Mouse (Mus musculus) layer of hippocampus, adult 2 months (tissue): ENCODE measurements around the gene Aimp2. TPM values are rescaled to one million over a fixed set of nuclear protein-coding genes. Genes with fewer than 3 reads are reported as not detected.

Experiments
- DNase-seq, 2 experiments: peaks; one replicate each; pipeline ENCODE4 v3.0.0; 2022; ENCODE audit warnings: low spot score in 2 of 2
- H3K27ac ChIP-seq: fragments of 200-600 bp; 2 replicates; pipeline ENCODE4 v1.8.1; 2022
- H3K4me3 ChIP-seq: fragments of 200-600 bp; 2 replicates; pipeline ENCODE4 v1.8.1; 2022; ENCODE audit warnings: mild to moderate bottlenecking
- CTCF ChIP-seq: fragments of 200-600 bp; conservative IDR thresholded peaks from 2 replicates; pipeline ENCODE4 v1.8.1; 2022; ENCODE audit warnings: antibody characterized with exemption, mild to moderate bottlenecking, moderate library complexity
- long read RNA-seq, 2 experiments: library from polyadenylated mRNA; stranded (forward); transcript quantifications; one replicate each; pipeline ENCODE4 v2.0.0; 2021; ENCODE audit warnings: borderline mapping rate in 2 of 2
- total RNA-seq, 2 experiments: library from RNA; stranded (reverse); gene quantifications; 2 replicates each; pipeline ENCODE4 v1.2.3; 2021

The Aimp2 gene
- 10 to 100 TPM; 28.8 to 30.0 TPM for total RNA-seq
- long read RNA-seq, experiment 1, transcript Aimp2-201 (4 exons, 1,185 nt), result major isoform, 12 of 22 reads
- long read RNA-seq, experiment 1, transcript Aimp2-202 (4 exons, 1,073 nt), result minor isoform, 6 of 22 reads
- long read RNA-seq, experiment 1, partial matches to known transcripts, result 2 of 22 reads
- long read RNA-seq, experiment 1, other reads (novel, unspliced or antisense), result 2 of 22 reads
- long read RNA-seq, experiment 2, transcript Aimp2-201 (4 exons, 1,185 nt), result minor isoform, 10 of 23 reads
- long read RNA-seq, experiment 2, transcript Aimp2-202 (4 exons, 1,073 nt), result major isoform, 11 of 23 reads
- long read RNA-seq, experiment 2, partial matches to known transcripts, result 1 of 23 reads
- long read RNA-seq, experiment 2, other reads (novel, unspliced or antisense), result 1 of 23 reads

GRCm38 (mm10) chr5:143909417-143910400, at the start of gene Aimp2, which contains the start of gene Pms2:
TSS of gene Aimp2 (minus strand) at chr5:143909847.
TSS of gene Pms2 (plus strand) at chr5:143909964.
- TF ChIP-seq CTCF, result 0 out of 2 replicates have a peak, but pooled peaks have one; percentile 2
- DNase-seq, result peak; percentile 94 to 99
- H3K27ac ChIP-seq, result peak within 1 kb of the TSS; percentile 85
- peak within 1 kb of the TSS; percentile 84 for H3K4me3 ChIP-seq

- no peak for TF ChIP-seq CTCF
- H3K4me3 ChIP-seq, result no peak overlapping the region
- DNase-seq, result no peak
- no peak overlapping the region for H3K27ac ChIP-seq
Measured at GRCm38 (mm10) chr5:143957101-143957500, 47.5 kb upstream of the Aimp2 start.

- Histone ChIP-seq H3K27ac (no peak overlapping the region), H3K4me3 (no peak overlapping the region)
- no peak for TF ChIP-seq CTCF
- DNase-seq, result no peak
Measured at GRCm38 (mm10) chr5:143950016-143950415, 40.4 kb upstream of the Aimp2 start.

- no peak for DNase-seq
- Histone ChIP-seq H3K27ac (no peak overlapping the region), H3K4me3 (no peak overlapping the region)
- TF ChIP-seq CTCF, result no peak
Measured at GRCm38 (mm10) chr5:143948361-143948760, 38.7 kb upstream of the Aimp2 start.

- H3K4me3 ChIP-seq, result no peak overlapping the region; the same call in 1 of the 2 replicates
- TF ChIP-seq CTCF, result no peak
- DNase-seq, result peak; percentile 83 to 93
- peak overlapping the region; percentile 92 for H3K27ac ChIP-seq
Measured at GRCm38 (mm10) chr5:143943231-143944125, 33.8 kb upstream of the Aimp2 start.

GRCm38 (mm10) chr5:143941588-143941987, 31.9 kb upstream of the Aimp2 start:
- H3K4me3 ChIP-seq, result no peak overlapping the region
- DNase-seq, result no peak
- TF ChIP-seq CTCF, result no peak
- no peak overlapping the region for H3K27ac ChIP-seq

GRCm38 (mm10) chr5:143936156-143936555, 26.5 kb upstream of the Aimp2 start:
- no peak for TF ChIP-seq CTCF
- no peak for DNase-seq
- H3K27ac ChIP-seq, result no peak overlapping the region
- no peak overlapping the region for H3K4me3 ChIP-seq

- DNase-seq, result no peak
- H3K27ac ChIP-seq, result no peak overlapping the region
- no peak overlapping the region for H3K4me3 ChIP-seq
- TF ChIP-seq CTCF, result peak; percentile 62
Measured at GRCm38 (mm10) chr5:143933875-143934274, 24.2 kb upstream of the Aimp2 start.

GRCm38 (mm10) chr5:143933414-143933813, 23.8 kb upstream of the Aimp2 start:
- no peak for DNase-seq
- no peak for TF ChIP-seq CTCF
- peak overlapping the region; percentile 6; the same call in 1 of the 2 replicates for H3K27ac ChIP-seq
- peak overlapping the region; percentile 47 for H3K4me3 ChIP-seq

- TF ChIP-seq CTCF, result no peak
- Histone ChIP-seq H3K4me3 (peak within 1 kb of the TSS; percentile 47), H3K27ac (peak within 1 kb of the TSS; percentile 6; the same call in 1 of the 2 replicates)
- no peak for DNase-seq
Measured at GRCm38 (mm10) chr5:143932831-143933230, 23.2 kb upstream of the Aimp2 start, which contains the start of gene Rsph10b. TSS of gene Rsph10b (plus strand) at chr5:143933035.

GRCm38 (mm10) chr5:143931863-143932580, 22.4 kb upstream of the Aimp2 start:
- no peak for DNase-seq
- Histone ChIP-seq H3K4me3 (no peak overlapping the region), H3K27ac (0 out of 2 replicates have a peak overlapping the region, but pooled peaks have one; percentile 6)
- TF ChIP-seq CTCF, result no peak
